Mouse (Mus musculus): Measurements from ENCODE around the gene Lsm4. TPM values are rescaled to one million over a fixed set of nuclear protein-coding genes. Genes with fewer than 3 reads are reported as not detected.

Lsm4 gene
- polyA plus RNA-seq, 1 experiment from 2014 or later, result 275 TPM

- 79% methylated on average over 9 of the region's 9 CpGs for WGBS
- H3K9ac ChIP-seq, result no peak overlapping the region
- no peak overlapping the region for H3K4me2 ChIP-seq
- H3K9me3 ChIP-seq, result no peaks in the 10 kb centered on the region
- H3K4me1 ChIP-seq, result peaks cover 8% of the 10 kb centered on the region
- ATAC-seq (ENCODE audit: low FRiP score), result no peak
- H3K36me3 ChIP-seq (replicated peaks), result no peaks in the 10 kb centered on the region
- no peak overlapping the region for H3K4me3 ChIP-seq (replicated peaks)
- 0 out of 2 replicates have a peak, but pooled peaks cover 5% of the 10 kb centered on the region for H3K27me3 ChIP-seq
- H3K27ac ChIP-seq, result no peak overlapping the region
Observed at GRCm38 (mm10) chr8:70638752-70639151, 34.3 kb upstream of the Lsm4 start.

DNA sequence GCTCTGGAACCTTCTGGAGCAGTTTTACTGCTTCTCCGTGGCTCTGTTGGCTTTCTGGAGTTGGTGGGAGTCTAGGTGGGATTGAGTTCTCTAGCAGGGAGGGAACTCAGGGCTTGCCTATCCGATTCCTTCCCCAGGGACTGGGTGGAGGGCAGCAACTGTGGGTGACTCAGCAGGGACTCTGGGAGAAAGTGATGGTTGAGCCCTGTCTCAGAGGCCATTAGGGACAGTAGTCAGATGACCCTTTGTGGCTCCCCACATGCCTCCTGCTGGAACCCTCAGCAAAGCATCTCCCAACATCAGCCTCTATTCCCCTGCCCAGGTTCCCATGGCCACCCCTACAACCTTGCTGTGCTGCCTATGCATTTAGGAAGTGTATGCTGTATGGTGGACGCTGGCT, 30.0 kb upstream of the Lsm4 start:
- Histone ChIP-seq H3K9ac (no peak overlapping the region), H3K36me3 (replicated peaks) (no peaks in the 10 kb centered on the region), H3K9me3 (no peaks in the 10 kb centered on the region), H3K4me3 (replicated peaks) (no peak overlapping the region), H3K4me1 (peaks cover 19% of the 10 kb centered on the region), H3K4me2 (no peak overlapping the region), H3K27ac (no peak overlapping the region), H3K27me3 (0 out of 2 replicates have a peak, but pooled peaks cover 5% of the 10 kb centered on the region)
- WGBS, result 68% methylated on average over 3 of the region's 3 CpGs
- no peak for ATAC-seq (ENCODE audit: low FRiP score)

DNA sequence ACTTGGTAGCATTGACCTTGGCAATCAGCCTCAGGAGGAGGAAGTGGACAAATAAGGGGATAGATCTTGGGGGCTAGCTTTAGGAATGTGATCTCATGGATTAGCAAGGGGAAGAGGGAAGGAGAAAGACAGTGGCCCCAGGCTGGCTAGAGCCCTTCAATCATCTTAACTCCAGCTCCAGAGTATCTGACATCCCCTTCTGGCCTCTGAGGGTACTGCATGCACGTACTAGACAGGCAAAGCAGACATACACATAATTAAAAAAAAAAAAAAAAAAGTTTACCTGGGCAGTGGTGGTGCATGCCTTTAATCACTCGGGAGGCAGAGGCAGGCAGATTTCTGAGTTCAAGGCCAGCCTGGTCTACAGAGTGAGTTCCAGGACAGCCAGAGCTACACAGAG, 29.0 kb upstream of the Lsm4 start:
- Histone ChIP-seq H3K27ac (no peak overlapping the region), H3K9ac (no peak overlapping the region), H3K36me3 (replicated peaks) (peaks cover 7% of the 10 kb centered on the region; the same call in 1 of the 2 replicates), H3K27me3 (0 out of 2 replicates have a peak, but pooled peaks cover 5% of the 10 kb centered on the region), H3K4me1 (peaks cover 26% of the 10 kb centered on the region), H3K9me3 (no peaks in the 10 kb centered on the region), H3K4me3 (replicated peaks) (no peak overlapping the region), H3K4me2 (no peak overlapping the region)
- WGBS, result 81% methylated on average over 2 of the region's 2 CpGs
- no peak for ATAC-seq (ENCODE audit: low FRiP score)

- WGBS, result 67% methylated on average over 17 of the region's 17 CpGs
- Histone ChIP-seq H3K36me3 (replicated peaks) (peaks cover 21% of the 10 kb centered on the region), H3K9ac (no peak overlapping the region), H3K4me1 (peaks cover 40% of the 10 kb centered on the region), H3K27ac (no peak overlapping the region), H3K4me3 (replicated peaks) (no peak overlapping the region), H3K9me3 (no peaks in the 10 kb centered on the region), H3K27me3 (0 out of 2 replicates have a peak, but pooled peaks cover 5% of the 10 kb centered on the region), H3K4me2 (no peak overlapping the region)
- ATAC-seq (ENCODE audit: low FRiP score), result no peak
Observed at GRCm38 (mm10) chr8:70645501-70646224, 27.4 kb upstream of the Lsm4 start.

GRCm38 (mm10) chr8:70646369-70646768, 26.7 kb upstream of the Lsm4 start:
- Histone ChIP-seq H3K27me3 (0 out of 2 replicates have a peak, but pooled peaks cover 5% of the 10 kb centered on the region), H3K4me1 (peaks cover 40% of the 10 kb centered on the region), H3K9me3 (no peaks in the 10 kb centered on the region), H3K4me3 (replicated peaks) (no peak overlapping the region), H3K27ac (0 out of 2 replicates have a peak overlapping the region, but pooled peaks have one; percentile 19), H3K36me3 (replicated peaks) (peaks cover 28% of the 10 kb centered on the region), H3K9ac (0 out of 2 replicates have a peak overlapping the region, but pooled peaks have one; percentile 21), H3K4me2 (no peak overlapping the region)
- 85% methylated on average over 6 of the region's 6 CpGs for WGBS
- ATAC-seq (ENCODE audit: low FRiP score), result no peak

DNA sequence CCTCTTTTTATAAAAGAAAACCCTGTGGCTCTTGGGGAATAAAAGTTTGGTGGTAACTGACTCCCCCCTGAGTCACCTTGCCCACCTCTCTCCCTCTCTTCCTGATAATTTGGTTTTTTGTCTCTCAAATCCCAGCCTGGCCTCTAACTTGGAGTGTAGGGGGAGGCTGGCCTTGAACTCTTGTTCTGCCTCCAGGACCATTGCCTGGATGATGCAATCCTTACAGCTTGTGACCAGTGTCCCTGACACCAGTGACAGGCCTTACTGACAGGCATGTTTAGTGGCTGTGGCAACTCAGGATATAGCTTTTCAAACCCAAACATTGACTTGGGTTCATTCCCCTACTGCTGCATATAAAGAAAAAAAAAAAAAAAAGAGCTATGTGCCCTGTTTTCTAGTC, 26.3 kb upstream of the Lsm4 start:
- no peak overlapping the region for H3K4me3 ChIP-seq (replicated peaks)
- H3K4me2 ChIP-seq, result no peak overlapping the region
- no peak for ATAC-seq (ENCODE audit: low FRiP score)
- 0 out of 2 replicates have a peak, but pooled peaks cover 5% of the 10 kb centered on the region for H3K27me3 ChIP-seq
- no peaks in the 10 kb centered on the region for H3K9me3 ChIP-seq
- H3K27ac ChIP-seq, result no peak overlapping the region
- H3K4me1 ChIP-seq, result peaks cover 40% of the 10 kb centered on the region
- H3K36me3 ChIP-seq (replicated peaks), result peaks cover 31% of the 10 kb centered on the region
- H3K9ac ChIP-seq, result no peak overlapping the region

DNA sequence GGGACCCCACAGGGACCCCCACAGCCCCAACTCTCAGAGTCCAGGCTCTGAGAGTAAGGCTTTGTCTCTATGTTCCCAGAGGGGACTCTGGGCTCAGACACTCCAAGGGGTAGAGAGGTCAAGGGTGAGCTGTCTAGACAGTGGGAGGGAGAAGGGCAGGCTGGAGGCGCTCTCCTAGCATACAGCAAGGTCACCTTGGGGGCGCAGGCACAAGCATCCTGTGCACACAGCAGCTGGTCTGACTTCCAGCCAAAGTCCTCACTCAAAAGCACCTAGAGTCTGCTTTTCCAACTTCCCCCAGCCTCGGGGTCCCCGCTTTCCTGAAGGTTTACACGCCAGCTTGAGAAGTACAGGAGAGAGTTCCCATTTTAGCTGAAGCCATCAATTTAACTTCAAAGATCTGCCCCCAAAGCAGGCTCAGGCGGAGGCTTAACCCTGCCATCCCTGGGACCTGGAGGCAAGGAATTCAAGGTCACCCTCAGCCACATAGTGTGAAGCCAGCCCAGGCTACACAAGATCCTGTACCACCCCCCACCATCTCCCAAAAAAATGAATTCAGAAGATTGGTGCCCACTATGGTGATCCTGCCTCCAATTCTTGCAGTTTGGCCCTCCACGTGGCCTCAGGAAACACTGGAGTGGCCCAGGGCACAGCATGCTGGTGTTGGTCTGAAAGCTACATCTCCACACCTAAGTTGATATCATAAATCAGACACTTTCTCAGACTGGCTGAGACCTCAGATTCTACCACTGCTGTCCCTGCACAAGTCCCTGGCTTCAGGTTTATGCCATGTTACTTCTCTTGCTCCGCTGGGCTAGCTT, 25.5 kb upstream of the Lsm4 start:
- H3K9me3 ChIP-seq, result no peaks in the 10 kb centered on the region
- H3K4me2 ChIP-seq, result no peak overlapping the region
- 61% methylated on average over 8 of the region's 8 CpGs for WGBS
- peaks cover 40% of the 10 kb centered on the region for H3K4me1 ChIP-seq
- 0 out of 2 replicates have a peak, but pooled peaks cover 5% of the 10 kb centered on the region for H3K27me3 ChIP-seq
- peak overlapping the region; percentile 53; the same call in 1 of the 2 replicates for H3K27ac ChIP-seq
- H3K36me3 ChIP-seq (replicated peaks), result peaks cover 38% of the 10 kb centered on the region
- H3K9ac ChIP-seq, result no peak overlapping the region
- ATAC-seq (ENCODE audit: low FRiP score), result no peak
- no peak overlapping the region for H3K4me3 ChIP-seq (replicated peaks)

GRCm38 (mm10) chr8:70648164-70648442, 24.9 kb upstream of the Lsm4 start:
- Histone ChIP-seq H3K9me3 (no peaks in the 10 kb centered on the region), H3K4me2 (no peak overlapping the region), H3K27me3 (0 out of 2 replicates have a peak, but pooled peaks cover 2% of the 10 kb centered on the region), H3K36me3 (replicated peaks) (peaks cover 38% of the 10 kb centered on the region), H3K4me1 (peaks cover 40% of the 10 kb centered on the region), H3K27ac (no peak overlapping the region), H3K9ac (no peak overlapping the region), H3K4me3 (replicated peaks) (no peak overlapping the region)
- no peak for ATAC-seq (ENCODE audit: low FRiP score)
- WGBS, result 63% methylated on average over 1 of the region's 1 CpGs

GRCm38 (mm10) chr8:70648921-70649320, 24.1 kb upstream of the Lsm4 start:
- no peak for ATAC-seq (ENCODE audit: low FRiP score)
- Histone ChIP-seq H3K27me3 (no peaks in the 10 kb centered on the region), H3K9me3 (no peaks in the 10 kb centered on the region), H3K36me3 (replicated peaks) (peaks cover 38% of the 10 kb centered on the region), H3K4me2 (no peak overlapping the region), H3K4me1 (peaks cover 40% of the 10 kb centered on the region), H3K27ac (peak overlapping the region; percentile 43), H3K9ac (no peak overlapping the region), H3K4me3 (replicated peaks) (no peak overlapping the region)
- WGBS, result 65% methylated on average over 3 of the region's 3 CpGs

- peak; percentile 49 for ATAC-seq (ENCODE audit: low FRiP score)
- Histone ChIP-seq H3K4me1 (peaks cover 40% of the 10 kb centered on the region), H3K36me3 (replicated peaks) (peaks cover 38% of the 10 kb centered on the region), H3K4me2 (no peak overlapping the region), H3K9ac (0 out of 2 replicates have a peak overlapping the region, but pooled peaks have one; percentile 21), H3K27ac (peak overlapping the region; percentile 43), H3K4me3 (replicated peaks) (no peak overlapping the region), H3K27me3 (no peaks in the 10 kb centered on the region), H3K9me3 (no peaks in the 10 kb centered on the region)
- 80% methylated on average over 4 of the region's 4 CpGs for WGBS
Observed at GRCm38 (mm10) chr8:70649324-70649723, 23.7 kb upstream of the Lsm4 start.

DNA sequence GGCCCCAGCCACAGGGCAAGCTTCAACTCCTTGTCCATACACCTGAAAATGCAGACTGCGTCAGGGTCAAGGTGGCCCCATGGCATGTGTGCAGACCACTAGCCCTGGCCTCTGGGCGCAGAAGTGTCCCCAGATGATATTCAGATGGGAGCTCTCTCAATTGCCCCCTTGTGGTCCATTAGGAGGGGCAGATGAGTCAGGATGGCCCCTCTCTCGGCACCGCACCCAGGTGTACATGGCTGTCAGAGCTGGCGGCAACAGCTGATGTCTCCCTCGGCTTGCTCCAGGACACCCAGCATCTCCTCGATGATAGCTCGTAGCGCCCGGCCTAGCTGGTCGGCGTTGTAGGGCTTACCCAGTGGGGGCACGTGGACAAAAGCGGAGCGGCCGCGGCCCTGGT, 22.7 kb upstream of the Lsm4 start:
- H3K4me1 ChIP-seq, result peaks cover 49% of the 10 kb centered on the region
- H3K27me3 ChIP-seq, result no peaks in the 10 kb centered on the region
- no peaks in the 10 kb centered on the region for H3K9me3 ChIP-seq
- 0 out of 2 replicates have a peak overlapping the region, but pooled peaks have one; percentile 21 for H3K9ac ChIP-seq
- WGBS, result 96% methylated on average over 17 of the region's 17 CpGs
- peaks cover 48% of the 10 kb centered on the region for H3K36me3 ChIP-seq (replicated peaks)
- no peak overlapping the region for H3K4me2 ChIP-seq
- H3K4me3 ChIP-seq (replicated peaks), result no peak overlapping the region; the same call in 1 of the 2 replicates
- peak overlapping the region; percentile 5; the same call in 1 of the 2 replicates for H3K27ac ChIP-seq
- no peak for ATAC-seq (ENCODE audit: low FRiP score)

- Histone ChIP-seq H3K4me2 (no peak overlapping the region), H3K9ac (no peak overlapping the region), H3K27me3 (no peaks in the 10 kb centered on the region), H3K27ac (0 out of 2 replicates have a peak overlapping the region, but pooled peaks have one; percentile 13), H3K4me3 (replicated peaks) (no peak overlapping the region), H3K36me3 (replicated peaks) (peaks cover 50% of the 10 kb centered on the region), H3K4me1 (peaks cover 58% of the 10 kb centered on the region), H3K9me3 (no peaks in the 10 kb centered on the region)
- 69% methylated on average over 2 of the region's 2 CpGs for WGBS
- ATAC-seq (ENCODE audit: low FRiP score), result no peak
Observed at GRCm38 (mm10) chr8:70653226-70653625, 19.8 kb upstream of the Lsm4 start.
